Mouse (Mus musculus) heart, embryonic 13.5 days (tissue): Measurements from ENCODE around the gene Spg7. TPM values are rescaled to one million over a fixed set of nuclear protein-coding genes. Genes with fewer than 3 reads are reported as not detected.
A peak's percentile ranks its signal among the peaks of the same experiment; 100 is the strongest.
"Not testable (repeated sequence)": the region's sequence is repeated elsewhere in the genome, so short reads cannot be mapped to it uniquely, and the experiment has no call there.

Experiments used
- ATAC-seq: fragments of 200-750 bp; cut with Nextera tagmentation; 2 replicates; pipeline ENCODE4 v1.8.0; 2017; ENCODE audit warnings: moderate TSS enrichment; ENCODE audit not compliant: insufficient number of reproducible peaks, low FRiP score, low TSS enrichment; ENCODE audit errors: extremely low read depth
- H3K27ac ChIP-seq: fragments of 300-500 bp; sonication (generic); replicated peaks from 2 replicates; pipeline ENCODE4 v1.5.1; 2015; ENCODE audit warnings: moderate library complexity, mild to moderate bottlenecking, inconsistent platforms
- H3K27me3 ChIP-seq: fragments of 300-500 bp; sonication (generic); replicated peaks from 2 replicates; pipeline ENCODE4 v1.6.1; 2015; ENCODE audit warnings: mild to moderate bottlenecking, inconsistent platforms
- H3K36me3 ChIP-seq: fragments of 300-500 bp; sonication (generic); 2 replicates; pipeline ENCODE4 v1.6.1; 2015; ENCODE audit warnings: mild to moderate bottlenecking, inconsistent platforms
- H3K4me1 ChIP-seq: fragments of 300-500 bp; sonication (generic); 2 replicates; pipeline ENCODE4 v1.6.1; 2015; ENCODE audit warnings: inconsistent platforms
- H3K4me2 ChIP-seq: fragments of 300-500 bp; sonication (generic); 2 replicates; pipeline ENCODE4 v1.6.1; 2015; ENCODE audit warnings: inconsistent platforms, mild to moderate bottlenecking, moderate library complexity
- H3K4me3 ChIP-seq: fragments of 300-500 bp; sonication (generic); 2 replicates; pipeline ENCODE4 v1.5.1; 2015; ENCODE audit warnings: moderate library complexity, mild to moderate bottlenecking, inconsistent platforms
- H3K9ac ChIP-seq: fragments of 300-500 bp; sonication (generic); 2 replicates; pipeline ENCODE4 v1.6.1; 2015; ENCODE audit warnings: inconsistent platforms, mild to moderate bottlenecking, moderate library complexity
- H3K9me3 ChIP-seq: fragments of 300-500 bp; sonication (generic); 2 replicates; pipeline ENCODE4 v1.6.1; 2016; ENCODE audit warnings: inconsistent platforms
- WGBS: fragments of 180-500 bp; shearing (Covaris S2); methylation state at CpG from one replicate; pipeline ENCODE4 v1.1.7; 2015; ENCODE audit warnings: mixed read lengths; 5-methylcytosine and 5-hydroxymethylcytosine counted together
- polyA plus RNA-seq: library from polyadenylated mRNA; unstranded; fragments of >200 nt; fragmentation: Nextera tagmentation; extraction: Ambion mirVana; gene quantifications from 2 replicates; pipeline ENCODE4 v1.2.1, GENCODE M21; 2015

The Spg7 gene
- polyA plus RNA-seq, 1 experiment from 2014 or later: 62.2 TPM

GRCm38 (mm10) chr8:123041774-123042105 is 21.0 kb upstream of the Spg7 start:
- Histone ChIP-seq H3K27ac (peak overlapping the region; percentile 93), H3K36me3 (0 out of 2 replicates have a peak, but pooled peaks cover 8% of the 10 kb centered on the region), H3K9ac (peak overlapping the region; percentile 100), H3K27me3 (no peaks in the 10 kb centered on the region), H3K9me3 (no peaks in the 10 kb centered on the region), H3K4me3 (peak overlapping the region; percentile 100), H3K4me2 (peak overlapping the region; percentile 87), H3K4me1 (peaks cover 55% of the 10 kb centered on the region)
- under 1% methylated on average over 58 of the region's 60 CpGs for WGBS
- 0 out of 2 replicates have a peak, but pooled peaks have one; percentile 0 for ATAC-seq

- Histone ChIP-seq H3K36me3 (0 out of 2 replicates have a peak, but pooled peaks cover 8% of the 10 kb centered on the region), H3K4me1 (peaks cover 49% of the 10 kb centered on the region), H3K9me3 (no peaks in the 10 kb centered on the region), H3K4me3 (peak within 1 kb of the TSS; percentile 100), H3K9ac (peak within 1 kb of the TSS; percentile 100), H3K4me2 (peak within 1 kb of the TSS; percentile 91), H3K27me3 (no peaks in the 10 kb centered on the region), H3K27ac (peak within 1 kb of the TSS; percentile 99)
- peak; percentile 98 for ATAC-seq
- WGBS: under 1% methylated on average over 67 of the region's 91 CpGs
These were observed 20.4 kb upstream of the Spg7 start, which contains the start of gene Ankrd11 for GRCm38 (mm10) chr8:123042158-123042973. Gene Ankrd11, minus strand, starts transcription at chr8:123042277.

GRCm38 (mm10) chr8:123042974-123043625 is 19.6 kb upstream of the Spg7 start:
- H3K9ac ChIP-seq: peak overlapping the region; percentile 95
- peaks cover 43% of the 10 kb centered on the region for H3K4me1 ChIP-seq
- no peaks in the 10 kb centered on the region for H3K27me3 ChIP-seq
- H3K4me2 ChIP-seq: peak overlapping the region; percentile 91
- H3K4me3 ChIP-seq: peak overlapping the region; percentile 100
- 0 out of 2 replicates have a peak, but pooled peaks cover 8% of the 10 kb centered on the region for H3K36me3 ChIP-seq
- ATAC-seq: no peak
- H3K9me3 ChIP-seq: no peaks in the 10 kb centered on the region
- 15% methylated on average over 22 of the region's 22 CpGs for WGBS
- peak overlapping the region; percentile 99 for H3K27ac ChIP-seq

GRCm38 (mm10) chr8:123043941-123044340 is 18.8 kb upstream of the Spg7 start:
- Histone ChIP-seq H3K4me3 (no peak overlapping the region), H3K27ac (no peak overlapping the region), H3K27me3 (no peaks in the 10 kb centered on the region), H3K36me3 (0 out of 2 replicates have a peak, but pooled peaks cover 8% of the 10 kb centered on the region), H3K4me2 (peak overlapping the region; percentile 91), H3K4me1 (peaks cover 35% of the 10 kb centered on the region), H3K9me3 (no peaks in the 10 kb centered on the region), H3K9ac (no peak overlapping the region)
- ATAC-seq: no peak
- WGBS: 79% methylated on average over 3 of the region's 3 CpGs

GRCm38 (mm10) chr8:123044743-123045425 is 17.9 kb upstream of the Spg7 start:
- H3K36me3 ChIP-seq, H3K4me3 ChIP-seq, H3K27ac ChIP-seq, ATAC-seq, H3K27me3 ChIP-seq, H3K9me3 ChIP-seq, H3K4me2 ChIP-seq, H3K9ac ChIP-seq: not testable (repeated sequence)
- WGBS: 89% methylated on average over 23 of the region's 23 CpGs
- peaks cover 26% of the 10 kb centered on the region for H3K4me1 ChIP-seq

GRCm38 (mm10) chr8:123046706-123047105 is 16.0 kb upstream of the Spg7 start:
- H3K27ac ChIP-seq: no peak overlapping the region
- H3K4me3 ChIP-seq: no peak overlapping the region
- 0 out of 2 replicates have a peak, but pooled peaks cover 8% of the 10 kb centered on the region for H3K36me3 ChIP-seq
- no peak for ATAC-seq
- no peaks in the 10 kb centered on the region for H3K27me3 ChIP-seq
- H3K4me1 ChIP-seq: peaks cover 15% of the 10 kb centered on the region
- WGBS: 69% methylated on average over 4 of the region's 4 CpGs
- no peak overlapping the region for H3K9ac ChIP-seq
- H3K4me2 ChIP-seq: no peak overlapping the region
- no peaks in the 10 kb centered on the region for H3K9me3 ChIP-seq

- H3K36me3 ChIP-seq: 0 out of 2 replicates have a peak, but pooled peaks cover 8% of the 10 kb centered on the region
- ATAC-seq: no peak
- H3K4me3 ChIP-seq: no peak overlapping the region
- no peaks in the 10 kb centered on the region for H3K27me3 ChIP-seq
- H3K4me2 ChIP-seq: no peak overlapping the region
- H3K27ac ChIP-seq: no peak overlapping the region
- WGBS: 88% methylated on average over 7 of the region's 7 CpGs
- peaks cover 15% of the 10 kb centered on the region for H3K4me1 ChIP-seq
- no peak overlapping the region for H3K9ac ChIP-seq
- no peaks in the 10 kb centered on the region for H3K9me3 ChIP-seq
These were observed 14.9 kb upstream of the Spg7 start for GRCm38 (mm10) chr8:123047827-123048226.

- no peak for ATAC-seq
- Histone ChIP-seq H3K9ac (no peak overlapping the region), H3K4me1 (peaks cover 11% of the 10 kb centered on the region), H3K9me3 (no peaks in the 10 kb centered on the region), H3K27me3 (no peaks in the 10 kb centered on the region), H3K4me2 (no peak overlapping the region), H3K36me3 (0 out of 2 replicates have a peak, but pooled peaks cover 8% of the 10 kb centered on the region), H3K4me3 (no peak overlapping the region), H3K27ac (no peak overlapping the region)
- 78% methylated on average over 7 of the region's 7 CpGs for WGBS
These were observed 14.3 kb upstream of the Spg7 start for GRCm38 (mm10) chr8:123048402-123048801.

GRCm38 (mm10) chr8:123051458-123051857 is 11.3 kb upstream of the Spg7 start:
- no peaks in the 10 kb centered on the region for H3K36me3 ChIP-seq
- no peak for ATAC-seq

GRCm38 (mm10) chr8:123064072-123064471 is 1.3 kb downstream of the Spg7 start:
- H3K4me3 ChIP-seq: peak overlapping the region; percentile 87; the same call in 1 of the 2 replicates
- peaks cover 20% of the 10 kb centered on the region for H3K36me3 ChIP-seq
- H3K27me3 ChIP-seq: no peaks in the 10 kb centered on the region
- no peaks in the 10 kb centered on the region for H3K9me3 ChIP-seq
- H3K9ac ChIP-seq: peak overlapping the region; percentile 97
- H3K4me2 ChIP-seq: peak overlapping the region; percentile 90
- WGBS: 84% methylated on average over 4 of the region's 4 CpGs
- no peak for ATAC-seq
- H3K27ac ChIP-seq: peak overlapping the region; percentile 93
- H3K4me1 ChIP-seq: peaks cover 28% of the 10 kb centered on the region

More at GRCm38 (mm10) chr8:123051458-123051857, 11.3 kb upstream of the Spg7 start:
- Histone ChIP-seq H3K27ac (no peak overlapping the region), H3K4me3 (no peak overlapping the region), H3K4me2 (no peak overlapping the region), H3K9ac (no peak overlapping the region), H3K27me3 (no peaks in the 10 kb centered on the region), H3K4me1 (no peaks in the 10 kb centered on the region), H3K9me3 (no peaks in the 10 kb centered on the region)
- 60% methylated on average over 5 of the region's 5 CpGs for WGBS

GRCm38 (mm10) chr8:123064809-123065213 is 2.1 kb downstream of the Spg7 start:
- H3K4me1 ChIP-seq: peaks cover 28% of the 10 kb centered on the region
- peak overlapping the region; percentile 93 for H3K27ac ChIP-seq
- peak overlapping the region; percentile 87 for H3K4me3 ChIP-seq
- H3K9ac ChIP-seq: peak overlapping the region; percentile 97
- 0 out of 2 replicates have a peak, but pooled peaks have one; percentile 1 for ATAC-seq
- H3K27me3 ChIP-seq: no peaks in the 10 kb centered on the region
- peak overlapping the region; percentile 90 for H3K4me2 ChIP-seq
- H3K9me3 ChIP-seq: no peaks in the 10 kb centered on the region
- peaks cover 24% of the 10 kb centered on the region for H3K36me3 ChIP-seq
- WGBS: under 1% methylated on average over 14 of the region's 14 CpGs
